Mouse (Mus musculus): ENCODE data around the gene Rtkn2. TPM values are rescaled to one million over a fixed set of nuclear protein-coding genes. Genes with fewer than 3 reads are reported as not detected.

The Rtkn2 gene
- polyA plus RNA-seq, 1 experiment, result 2.0 TPM

DNA sequence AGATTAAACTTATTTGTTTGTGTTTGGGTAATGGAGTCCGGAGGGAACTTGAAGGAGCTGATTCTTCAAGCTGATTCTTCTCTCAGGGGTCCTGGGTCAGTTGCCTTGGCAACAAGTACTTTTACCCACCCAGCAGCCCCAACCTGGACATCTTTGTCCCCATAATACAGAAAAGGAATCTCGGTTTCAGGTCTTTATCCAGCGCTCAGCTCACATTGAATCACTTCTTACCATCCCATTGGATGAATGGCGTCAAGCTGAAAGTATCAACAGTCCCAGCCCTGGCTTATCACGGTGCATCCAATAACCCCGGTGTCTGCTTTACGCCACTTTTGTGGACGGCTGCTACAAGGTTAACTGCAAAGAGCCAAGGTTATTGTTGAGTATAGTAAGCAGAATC, 89.1 kb downstream of the Rtkn2 start:
- no peak for DNase-seq
- Histone ChIP-seq H3K27ac (ENCODE audit: insufficient read depth, low read length) (no peak overlapping the region), H3K4me3 (replicated peaks; ENCODE audit: insufficient read depth, low read depth, low read length) (no peak overlapping the region), H3K27me3 (ENCODE audit: control insufficient read depth, insufficient read depth, low read length) (no peaks in the 10 kb centered on the region), H3K4me1 (ENCODE audit: control insufficient read depth, insufficient read depth, low read length) (no peaks in the 10 kb centered on the region)
- 84% methylated on average over 8 of the region's 8 CpGs for WGBS
- TF ChIP-seq POLR2A (IDR thresholded peaks at IDR 0.05; ENCODE audit: borderline replicate concordance, insufficient read depth, low read length), result no peak
- no peak for TF ChIP-seq CTCF (IDR thresholded peaks at IDR 0.05; ENCODE audit: borderline replicate concordance, insufficient read depth, low read depth, low read length)

GRCm38 (mm10) chr10:68071041-68071440, 91.7 kb downstream of the Rtkn2 start:
- Histone ChIP-seq H3K4me3 (replicated peaks; ENCODE audit: insufficient read depth, low read depth, low read length) (no peak overlapping the region), H3K4me1 (ENCODE audit: control insufficient read depth, insufficient read depth, low read length) (no peaks in the 10 kb centered on the region), H3K27me3 (ENCODE audit: control insufficient read depth, insufficient read depth, low read length) (no peaks in the 10 kb centered on the region), H3K27ac (ENCODE audit: insufficient read depth, low read length) (no peak overlapping the region)
- no peak for TF ChIP-seq CTCF (IDR thresholded peaks at IDR 0.05; ENCODE audit: borderline replicate concordance, insufficient read depth, low read depth, low read length)
- TF ChIP-seq POLR2A (IDR thresholded peaks at IDR 0.05; ENCODE audit: borderline replicate concordance, insufficient read depth, low read length), result no peak
- 88% methylated on average over 7 of the region's 7 CpGs for WGBS
- no peak for DNase-seq

DNA sequence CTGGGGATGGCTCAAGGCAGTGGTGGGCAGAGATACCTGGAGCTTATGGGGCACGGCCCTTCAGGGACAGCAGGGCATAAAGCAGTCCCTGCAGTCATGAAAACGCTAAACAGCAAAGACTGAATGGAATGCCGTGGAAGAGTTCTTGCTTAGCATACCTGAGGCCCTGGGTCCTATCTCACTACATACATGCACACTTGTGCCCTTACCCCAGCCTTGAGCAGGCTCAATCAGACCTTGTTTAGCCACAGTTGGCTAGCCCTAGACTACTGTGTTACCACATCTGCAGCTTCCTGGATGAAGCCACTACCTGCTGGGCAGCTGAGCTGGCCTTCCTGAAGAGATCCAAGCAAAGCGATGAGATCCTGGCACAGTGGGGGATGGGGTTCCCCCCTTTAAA, 93.3 kb downstream of the Rtkn2 start:
- Histone ChIP-seq H3K4me3 (replicated peaks; ENCODE audit: insufficient read depth, low read depth, low read length) (no peak overlapping the region), H3K27ac (ENCODE audit: insufficient read depth, low read length) (no peak overlapping the region), H3K27me3 (ENCODE audit: control insufficient read depth, insufficient read depth, low read length) (no peaks in the 10 kb centered on the region), H3K4me1 (ENCODE audit: control insufficient read depth, insufficient read depth, low read length) (no peaks in the 10 kb centered on the region)
- TF ChIP-seq POLR2A (IDR thresholded peaks at IDR 0.05; ENCODE audit: borderline replicate concordance, insufficient read depth, low read length) (no peak), CTCF (IDR thresholded peaks at IDR 0.05; ENCODE audit: borderline replicate concordance, insufficient read depth, low read depth, low read length) (no peak)
- WGBS, result 90% methylated on average over 4 of the region's 4 CpGs
- DNase-seq, result no peak

DNA sequence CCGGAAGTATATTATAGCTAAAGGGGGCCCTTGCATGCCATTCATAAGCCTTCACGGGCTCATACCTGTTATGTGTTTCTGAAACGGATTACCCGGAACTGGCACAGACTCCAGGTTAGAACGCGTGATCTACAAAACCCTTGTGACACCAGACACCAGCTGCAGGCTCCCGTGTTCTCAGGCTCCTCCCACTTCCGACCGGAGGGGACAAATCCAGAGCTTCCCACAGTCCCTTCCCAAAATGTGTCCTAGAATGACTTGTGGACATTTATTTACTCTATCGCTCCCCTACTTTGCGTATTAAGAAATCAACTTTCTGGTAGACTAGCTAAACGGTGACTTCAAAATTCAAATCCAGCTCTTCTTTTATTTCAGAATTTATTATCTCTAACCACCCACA, 94.9 kb downstream of the Rtkn2 start:
- Histone ChIP-seq H3K4me1 (ENCODE audit: control insufficient read depth, insufficient read depth, low read length) (no peaks in the 10 kb centered on the region), H3K4me3 (replicated peaks; ENCODE audit: insufficient read depth, low read depth, low read length) (no peak overlapping the region), H3K27ac (ENCODE audit: insufficient read depth, low read length) (no peak overlapping the region), H3K27me3 (ENCODE audit: control insufficient read depth, insufficient read depth, low read length) (no peaks in the 10 kb centered on the region)
- 85% methylated on average over 12 of the region's 12 CpGs for WGBS
- TF ChIP-seq CTCF (IDR thresholded peaks at IDR 0.05; ENCODE audit: borderline replicate concordance, insufficient read depth, low read depth, low read length) (no peak), POLR2A (IDR thresholded peaks at IDR 0.05; ENCODE audit: borderline replicate concordance, insufficient read depth, low read length) (no peak)
- no peak for DNase-seq

GRCm38 (mm10) chr10:68075181-68075580, 95.8 kb downstream of the Rtkn2 start:
- no peaks in the 10 kb centered on the region for H3K4me1 ChIP-seq (ENCODE audit: control insufficient read depth, insufficient read depth, low read length)
- WGBS, result 93% methylated on average over 5 of the region's 5 CpGs

GRCm38 (mm10) chr10:68078708-68079107, 99.3 kb downstream of the Rtkn2 start:
- H3K4me1 ChIP-seq (ENCODE audit: control insufficient read depth, insufficient read depth, low read length), result peaks cover 3% of the 10 kb centered on the region; the same call in 1 of the 2 replicates
- TF ChIP-seq CTCF (IDR thresholded peaks at IDR 0.05; ENCODE audit: borderline replicate concordance, insufficient read depth, low read depth, low read length), result no peak
- no peak for TF ChIP-seq POLR2A (IDR thresholded peaks at IDR 0.05; ENCODE audit: borderline replicate concordance, insufficient read depth, low read length)
- DNase-seq, result no peak
- H3K4me3 ChIP-seq (replicated peaks; ENCODE audit: insufficient read depth, low read depth, low read length), result no peak overlapping the region
- WGBS, result 98% methylated on average over 3 of the region's 3 CpGs
- no peak overlapping the region for H3K27ac ChIP-seq (ENCODE audit: insufficient read depth, low read length)
- H3K27me3 ChIP-seq (ENCODE audit: control insufficient read depth, insufficient read depth, low read length), result no peaks in the 10 kb centered on the region

More at GRCm38 (mm10) chr10:68075181-68075580, 95.8 kb downstream of the Rtkn2 start:
- no peak overlapping the region for H3K4me3 ChIP-seq (replicated peaks; ENCODE audit: insufficient read depth, low read depth, low read length)
- no peaks in the 10 kb centered on the region for H3K27me3 ChIP-seq (ENCODE audit: control insufficient read depth, insufficient read depth, low read length)
- no peak overlapping the region for H3K27ac ChIP-seq (ENCODE audit: insufficient read depth, low read length)
- DNase-seq, result no peak
- TF ChIP-seq POLR2A (IDR thresholded peaks at IDR 0.05; ENCODE audit: borderline replicate concordance, insufficient read depth, low read length), result no peak
- no peak for TF ChIP-seq CTCF (IDR thresholded peaks at IDR 0.05; ENCODE audit: borderline replicate concordance, insufficient read depth, low read depth, low read length)

GRCm38 (mm10) chr10:68079910-68080670, 100.7 kb downstream of the Rtkn2 start:
- WGBS, result 86% methylated on average over 10 of the region's 10 CpGs
- Histone ChIP-seq H3K4me3 (replicated peaks; ENCODE audit: insufficient read depth, low read depth, low read length) (no peak overlapping the region), H3K27me3 (ENCODE audit: control insufficient read depth, insufficient read depth, low read length) (no peaks in the 10 kb centered on the region), H3K4me1 (ENCODE audit: control insufficient read depth, insufficient read depth, low read length) (peaks cover 3% of the 10 kb centered on the region; the same call in 1 of the 2 replicates), H3K27ac (ENCODE audit: insufficient read depth, low read length) (no peak overlapping the region)
- DNase-seq, result no peak
- TF ChIP-seq CTCF (IDR thresholded peaks at IDR 0.05; ENCODE audit: borderline replicate concordance, insufficient read depth, low read depth, low read length) (no peak), POLR2A (IDR thresholded peaks at IDR 0.05; ENCODE audit: borderline replicate concordance, insufficient read depth, low read length) (no peak)

GRCm38 (mm10) chr10:68081712-68082111, 102.3 kb downstream of the Rtkn2 start:
- no peak overlapping the region for H3K27ac ChIP-seq (ENCODE audit: insufficient read depth, low read length)
- DNase-seq, result no peak
- TF ChIP-seq POLR2A (IDR thresholded peaks at IDR 0.05; ENCODE audit: borderline replicate concordance, insufficient read depth, low read length), result no peak
- TF ChIP-seq CTCF (IDR thresholded peaks at IDR 0.05; ENCODE audit: borderline replicate concordance, insufficient read depth, low read depth, low read length), result no peak
- WGBS, result 30% methylated on average over 6 of the region's 6 CpGs
- no peak overlapping the region for H3K4me3 ChIP-seq (replicated peaks; ENCODE audit: insufficient read depth, low read depth, low read length)
- H3K27me3 ChIP-seq (ENCODE audit: control insufficient read depth, insufficient read depth, low read length), result no peaks in the 10 kb centered on the region
- H3K4me1 ChIP-seq (ENCODE audit: control insufficient read depth, insufficient read depth, low read length), result peaks cover 3% of the 10 kb centered on the region; the same call in 1 of the 2 replicates

Data from cerebellum, adult 2 months (tissue).